ENCODE assay signal across 8 mouse cellular contexts in the genomic region with DNA sequence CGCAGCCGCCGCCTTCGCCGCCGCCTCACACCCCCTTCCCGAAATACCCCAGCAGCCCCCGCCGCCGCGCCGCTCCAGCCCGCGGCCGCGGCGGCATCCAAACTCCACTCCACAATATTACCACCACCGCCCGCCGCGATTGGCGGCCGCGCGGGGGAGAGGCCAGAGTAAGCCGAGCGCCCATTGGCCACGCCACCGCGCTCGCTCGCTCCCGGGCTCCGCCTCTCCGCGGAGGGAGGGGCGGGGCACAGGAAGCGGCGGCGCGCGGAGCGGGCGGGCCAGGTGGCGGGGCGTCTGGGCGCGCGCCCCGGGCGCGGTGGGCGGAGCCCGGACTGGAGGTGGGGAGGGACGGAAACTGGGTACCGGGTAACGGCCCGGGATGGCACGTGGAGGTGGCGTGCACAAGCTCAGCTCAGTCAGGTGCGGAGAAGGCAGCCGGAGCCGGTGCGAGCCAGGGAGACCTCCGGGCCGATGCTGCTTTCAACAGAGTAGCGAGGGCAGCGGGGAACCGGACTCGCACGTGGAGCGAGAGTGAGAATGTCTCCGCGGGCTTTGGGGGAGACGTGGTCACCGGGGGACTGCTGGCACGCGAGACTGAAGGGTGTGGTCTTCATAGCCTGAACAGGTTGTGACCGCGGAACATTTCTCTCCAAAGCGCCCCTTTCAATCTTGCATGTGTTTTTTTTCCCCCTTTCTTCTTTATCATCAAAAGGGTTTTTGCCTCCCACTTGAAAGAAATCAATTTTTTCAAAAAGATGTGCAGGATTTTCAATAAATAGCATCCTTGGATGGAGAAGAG. TPM values are rescaled to one million over a fixed set of nuclear protein-coding genes. Genes with fewer than 3 reads are reported as not detected.
A peak's percentile ranks its signal among the peaks of the same experiment; 100 is the strongest.
DNase-seq lines count a peak whose midpoint lies in the region; ATAC-seq and TF ChIP-seq lines count a peak whose summit lies in the region.

Gene Ankrd28, minus strand, starts transcription at position 81 of the 799 bp plus-strand sequence.

- no peaks in the 10 kb centered on the region for H3K27me3 ChIP-seq in CH12.LX (replicated peaks)
- no peaks in the 10 kb centered on the region for H3K27me3 ChIP-seq in forebrain, embryonic 11.5 days (ENCODE audit: control insufficient read depth, insufficient read depth, low read length)
- no peaks in the 10 kb centered on the region for H3K27me3 ChIP-seq in heart, embryonic 16.5 days (ENCODE audit: control insufficient read depth, insufficient read depth, low read length)
- no peaks in the 10 kb centered on the region for H3K27me3 ChIP-seq in liver, embryonic 15.5 days
- H3K27me3 ChIP-seq in neural tube, embryonic 12.5 days (replicated peaks): no peaks in the 10 kb centered on the region

- H3K9ac ChIP-seq in CH12.LX (ENCODE audit: insufficient read depth, low read depth): peak within 1 kb of the TSS; percentile 65
- peak within 1 kb of the TSS; percentile 85 for H3K9ac ChIP-seq in forebrain, embryonic 11.5 days (ENCODE audit: low read length)
- peak within 1 kb of the TSS; percentile 91 for H3K9ac ChIP-seq in heart, embryonic 16.5 days (ENCODE audit: low read length)
- H3K9ac ChIP-seq in liver, embryonic 15.5 days: peak within 1 kb of the TSS; percentile 78
- H3K9ac ChIP-seq in neural tube, embryonic 12.5 days: peak within 1 kb of the TSS; percentile 76

- TF ChIP-seq CTCF in CH12.LX (conservative IDR thresholded peaks at IDR 0.05 in 1 of 2, IDR thresholded peaks at IDR 0.05 in 1 of 2; ENCODE audit: low read depth in 2 of 2, low read length in 2 of 2): no peak

- dilution Hi-C loops in CH12.LX (cut with MboI; ENCODE audit: extremely low pct_ligation_motif_present, extremely low pct_unique_long_range_greater_than_20kb, low sequenced_read_pairs): no loop called here

- no peaks in the 10 kb centered on the region for H3K9me3 ChIP-seq in CH12.LX (replicated peaks; ENCODE audit: low read length)
- no peaks in the 10 kb centered on the region for H3K9me3 ChIP-seq in forebrain, embryonic 11.5 days (ENCODE audit: control insufficient read depth, low read length)
- no peaks in the 10 kb centered on the region for H3K9me3 ChIP-seq in heart, embryonic 16.5 days (replicated peaks; ENCODE audit: control insufficient read depth, low read length)
- no peaks in the 10 kb centered on the region for H3K9me3 ChIP-seq in liver, embryonic 15.5 days (replicated peaks)
- H3K9me3 ChIP-seq in neural tube, embryonic 12.5 days: no peaks in the 10 kb centered on the region

- TF ChIP-seq RAD21 in CH12.LX (IDR thresholded peaks at IDR 0.05; ENCODE audit: low read depth, low read length): no peak

- in situ Hi-C loops in CH12.LX (cut with MboI; ENCODE audit: low pct_ligation_motif_present, low pct_unique_long_range_greater_than_20kb, low sequenced_read_pairs): no loop called here

- peak within 1 kb of the TSS; percentile 33; the same call in 1 of the 2 replicates for H3K27ac ChIP-seq in CH12.LX (ENCODE audit: insufficient read depth, low read depth)
- H3K27ac ChIP-seq in forebrain, embryonic 11.5 days (ENCODE audit: low read depth, low read length): peak within 1 kb of the TSS; percentile 93
- peak within 1 kb of the TSS; percentile 93 for H3K27ac ChIP-seq in heart, embryonic 16.5 days (ENCODE audit: low read length)
- peak within 1 kb of the TSS; percentile 88 for H3K27ac ChIP-seq in liver, embryonic 15.5 days (replicated peaks)
- H3K27ac ChIP-seq in neural tube, embryonic 12.5 days: peak within 1 kb of the TSS; percentile 85

- H3K36me3 ChIP-seq in CH12.LX (replicated peaks in 1 of 2; ENCODE audit: control insufficient read depth in 1 of 2, insufficient read depth in 1 of 2, low read length in 1 of 2): no peaks in the 10 kb centered on the region
- H3K36me3 ChIP-seq in forebrain, embryonic 11.5 days (ENCODE audit: control insufficient read depth, insufficient read depth, low read length): no peaks in the 10 kb centered on the region
- no peaks in the 10 kb centered on the region for H3K36me3 ChIP-seq in heart, embryonic 16.5 days (ENCODE audit: control insufficient read depth, insufficient read depth)
- no peaks in the 10 kb centered on the region for H3K36me3 ChIP-seq in liver, embryonic 15.5 days (replicated peaks)
- no peaks in the 10 kb centered on the region for H3K36me3 ChIP-seq in neural tube, embryonic 12.5 days

- peaks cover 3% of the 10 kb centered on the region; the same call in 1 of the 2 replicates for H3K79me2 ChIP-seq in CH12.LX (replicated peaks; ENCODE audit: control insufficient read depth, extremely low read depth, insufficient read depth, poor library complexity, severe bottlenecking)

- TF ChIP-seq POLR2A in CH12.LX (IDR thresholded peaks at IDR 0.05; ENCODE audit: low read depth, low read length): peak; percentile 86

- H3K4me2 ChIP-seq in CH12.LX (ENCODE audit: insufficient read depth, low read depth, poor library complexity, severe bottlenecking): peak within 1 kb of the TSS; percentile 87
- H3K4me2 ChIP-seq in forebrain, embryonic 11.5 days (ENCODE audit: low read depth, low read length, severe bottlenecking): peak within 1 kb of the TSS; percentile 87
- H3K4me2 ChIP-seq in heart, embryonic 16.5 days (ENCODE audit: low read depth, low read length): peak within 1 kb of the TSS; percentile 79
- H3K4me2 ChIP-seq in liver, embryonic 15.5 days: peak within 1 kb of the TSS; percentile 100
- H3K4me2 ChIP-seq in neural tube, embryonic 12.5 days (replicated peaks): peak within 1 kb of the TSS; percentile 94

- H3K4me1 ChIP-seq in CH12.LX (ENCODE audit: control insufficient read depth in 1 of 2, insufficient read depth in 2 of 2): peaks cover 0 to 20% of the 10 kb centered on the region in 2 experiments; a peak in 2 of 4 replicates
- H3K4me1 ChIP-seq in forebrain, embryonic 11.5 days (replicated peaks; ENCODE audit: control insufficient read depth, insufficient read depth, low read length): peaks cover 2% of the 10 kb centered on the region; the same call in 1 of the 2 replicates
- peaks cover 3% of the 10 kb centered on the region; the same call in 1 of the 2 replicates for H3K4me1 ChIP-seq in heart, embryonic 16.5 days (ENCODE audit: control insufficient read depth, insufficient read depth, low read length)
- H3K4me1 ChIP-seq in liver, embryonic 15.5 days (replicated peaks): peaks cover 20% of the 10 kb centered on the region
- 0 out of 2 replicates have a peak, but pooled peaks cover 2% of the 10 kb centered on the region for H3K4me1 ChIP-seq in neural tube, embryonic 12.5 days

- DNase-seq in CH12.LX (ENCODE audit: extremely low read depth): peak; percentile 86
- DNase-seq in c-Kit-positive CD71-positive TER-119-negative erythroid progenitor cells, embryonic 14.5 days (ENCODE audit: low read depth): peak; percentile 89
- DNase-seq in forebrain, embryonic 11.5 days (ENCODE audit: low spot score): peak; percentile 98
- peak; percentile 95 to 98 for DNase-seq in kidney, postnatal 36 days
- DNase-seq in telencephalon, adult 2 months (ENCODE audit: low read depth, low spot score): peak; percentile 89

- peak within 1 kb of the TSS; percentile 62 to 96 (median 95) for H3K4me3 ChIP-seq in CH12.LX (replicated peaks in 1 of 3; ENCODE audit: low read depth in 2 of 3, low read length in 2 of 3, poor library complexity in 1 of 3)
- H3K4me3 ChIP-seq in forebrain, embryonic 11.5 days (ENCODE audit: low read depth, low read length): peak within 1 kb of the TSS; percentile 94
- H3K4me3 ChIP-seq in heart, embryonic 16.5 days (ENCODE audit: low read length): peak within 1 kb of the TSS; percentile 96
- H3K4me3 ChIP-seq in liver, embryonic 15.5 days (replicated peaks): peak within 1 kb of the TSS; percentile 93
- peak within 1 kb of the TSS; percentile 94 for H3K4me3 ChIP-seq in neural tube, embryonic 12.5 days

- ATAC-seq in forebrain, embryonic 11.5 days (replicated peaks; ENCODE audit: low FRiP score): peak; percentile 98
- peak; percentile 98 for ATAC-seq in heart, embryonic 16.5 days (replicated peaks; ENCODE audit: extremely low read depth, insufficient read depth, low FRiP score)
- ATAC-seq in liver, embryonic 15.5 days (ENCODE audit: insufficient read depth): peak; percentile 97
- ATAC-seq in neural tube, embryonic 12.5 days (ENCODE audit: low FRiP score, low read depth): peak; percentile 98

- under 1% methylated on average over 77 of the region's 81 CpGs for WGBS in forebrain, embryonic 11.5 days
- WGBS in heart, embryonic 16.5 days: 0% methylated on average over 78 of the region's 81 CpGs
- under 1% methylated on average over 80 of the region's 81 CpGs for WGBS in liver, embryonic 15.5 days (ENCODE audit: insufficient replicate concordance)
- under 1% methylated on average over 79 of the region's 81 CpGs for WGBS in neural tube, embryonic 12.5 days

- TF ChIP-seq EP300 in CH12.LX (IDR thresholded peaks at IDR 0.05; ENCODE audit: low read length): no peak

TF ChIP-seq in CH12.LX, 34 proteins besides CTCF, POLR2A, EP300 and RAD21 (continues in another document):
- TF ChIP-seq MEF2A (IDR thresholded peaks at IDR 0.05; ENCODE audit: borderline replicate concordance, low read depth, low read length): peak; percentile 24; the same call in 1 of the 2 replicates
- TF ChIP-seq ZNF384 (IDR thresholded peaks at IDR 0.05; ENCODE audit: low read depth, low read length): no peak
- TF ChIP-seq SMC3 (IDR thresholded peaks at IDR 0.05; ENCODE audit: low read depth, low read length): no peak
- TF ChIP-seq UBTF (IDR thresholded peaks at IDR 0.05; ENCODE audit: low read depth, low read length): no peak
- peak; percentile 76 for TF ChIP-seq TCF12 (IDR thresholded peaks at IDR 0.05; ENCODE audit: low read depth, low read length)
- no peak for TF ChIP-seq ZKSCAN1 (IDR thresholded peaks at IDR 0.05; ENCODE audit: borderline replicate concordance, low read depth, low read length)
- no peak for TF ChIP-seq CHD1 (IDR thresholded peaks at IDR 0.05; ENCODE audit: low read depth, low read length)
- TF ChIP-seq SIN3A (IDR thresholded peaks at IDR 0.05; ENCODE audit: low read length): peak; percentile 16; the same call in 1 of the 2 replicates
- TF ChIP-seq USF1 (IDR thresholded peaks at IDR 0.05; ENCODE audit: low read depth, low read length): no peak
- TF ChIP-seq TBP (conservative IDR thresholded peaks at IDR 0.05; ENCODE audit: low read depth, low read length): no peak
- no peak for TF ChIP-seq E2F4 (IDR thresholded peaks at IDR 0.05; ENCODE audit: insufficient replicate concordance, low read depth, low read length)
- 0 out of 2 replicates have a peak, but pooled peaks have one; percentile 23 for TF ChIP-seq MAZ (IDR thresholded peaks at IDR 0.05; ENCODE audit: low read depth, low read length)

RNA-seq across cellular contexts. Expression of gene Ankrd28, which starts in this region (rescaled TPM):
- total RNA-seq in CH12.LX (2012; rRNA removed) (7.3 and 8.6 TPM in 2 replicates), CH12.LX (2014; rRNA removed) (14.3 and 14.9 TPM in 2 replicates)
- polyA plus RNA-seq in CH12.LX (2012; ENCODE audit: insufficient read length, low read depth): 15.0 and 16.0 TPM in 2 replicates
- 13.8 and 14.1 TPM in 2 replicates for polyA plus RNA-seq in forebrain, embryonic 11.5 days (2014; fragmentation: Nextera tagmentation; extraction: Ambion mirVana)
- 5.3 TPM in 2 replicates for polyA plus RNA-seq in heart, embryonic 16.5 days (2015; fragmentation: Nextera tagmentation; extraction: Ambion mirVana)
- polyA plus RNA-seq in liver, embryonic 15.5 days (2015; fragmentation: Nextera tagmentation; extraction: Ambion mirVana): 3.5 and 3.6 TPM in 2 replicates
- 10.9 and 11.2 TPM in 2 replicates for polyA plus RNA-seq in neural tube, embryonic 12.5 days (2016; fragmentation: Nextera tagmentation; extraction: Ambion mirVana)

Comparison
In these comparisons a context has a peak if more than half of its experiments do, and no peak if none do; other contexts are left out.
1. Peak in every context shown above with its lines: DNase-seq, ATAC-seq, H3K4me3 ChIP-seq and H3K27ac ChIP-seq.
2. H3K27ac ChIP-seq: peak in every context shown above with its lines; median percentile 93 in forebrain, embryonic 11.5 days; 93 in heart, embryonic 16.5 days; 88 in liver, embryonic 15.5 days; 85 in neural tube, embryonic 12.5 days; 33 in CH12.LX.